Mouse (Mus musculus): ENCODE results near the gene Snapc3. TPM values are rescaled to one million over a fixed set of nuclear protein-coding genes. Genes with fewer than 3 reads are reported as not detected.
"Not testable (repeated sequence)": the region's sequence is repeated elsewhere in the genome, so short reads cannot be mapped to it uniquely, and the experiment has no call there.

Snapc3 gene
- polyA plus RNA-seq, 1 experiment from 2014 or later = 28.0 TPM

- no peaks in the 10 kb centered on the region for H3K4me1 ChIP-seq (replicated peaks)
- H3K9ac ChIP-seq = no peak overlapping the region
- 38% methylated on average over 2 of the region's 2 CpGs for WGBS
- H3K36me3 ChIP-seq = no peaks in the 10 kb centered on the region
- no peak overlapping the region for H3K4me3 ChIP-seq
- ATAC-seq (replicated peaks; ENCODE audit: insufficient number of reproducible peaks, insufficient read depth, low FRiP score, low read depth) = no peak
- H3K4me2 ChIP-seq = no peak overlapping the region
- H3K9me3 ChIP-seq (replicated peaks) = no peaks in the 10 kb centered on the region
- H3K27me3 ChIP-seq = no peaks in the 10 kb centered on the region
- no peak overlapping the region for H3K27ac ChIP-seq
These were observed 92.1 kb downstream of the Snapc3 start for GRCm38 (mm10) chr4:83509600-83509999.

- H3K4me1 ChIP-seq (replicated peaks) = no peaks in the 10 kb centered on the region
- WGBS = 57% methylated on average over 8 of the region's 8 CpGs
- H3K27me3 ChIP-seq = no peaks in the 10 kb centered on the region
- no peaks in the 10 kb centered on the region for H3K36me3 ChIP-seq
- no peak overlapping the region for H3K4me2 ChIP-seq
- H3K4me3 ChIP-seq = no peak overlapping the region
- no peak overlapping the region for H3K27ac ChIP-seq
- no peak overlapping the region for H3K9ac ChIP-seq
- ATAC-seq (replicated peaks; ENCODE audit: insufficient number of reproducible peaks, insufficient read depth, low FRiP score, low read depth) = no peak
- H3K9me3 ChIP-seq (replicated peaks) = no peaks in the 10 kb centered on the region
These were observed 93.6 kb downstream of the Snapc3 start for GRCm38 (mm10) chr4:83511083-83511482.

DNA sequence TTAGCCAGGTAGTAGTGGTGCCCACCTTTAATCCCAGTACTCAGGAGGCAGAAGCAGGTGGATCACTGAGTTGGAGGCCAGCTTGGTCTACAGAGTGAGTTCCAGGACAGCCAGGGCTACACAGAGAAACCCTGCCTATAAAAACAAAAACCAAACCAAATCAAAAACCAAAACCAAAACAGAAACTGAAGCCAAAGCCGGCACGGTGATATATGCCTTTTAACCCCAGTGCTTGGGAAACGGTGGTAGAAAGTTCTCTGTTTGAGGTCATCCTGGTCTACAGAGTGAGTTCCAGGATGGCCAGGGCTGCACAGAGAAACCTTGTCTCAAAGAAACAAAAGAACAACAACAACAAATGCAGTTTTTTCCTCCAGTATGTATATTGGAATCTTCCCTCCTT is 94.7 kb downstream of the Snapc3 start:
- Histone ChIP-seq H3K9me3 (replicated peaks) (no peaks in the 10 kb centered on the region), H3K36me3 (no peaks in the 10 kb centered on the region), H3K27me3 (no peaks in the 10 kb centered on the region), H3K4me1 (replicated peaks) (no peaks in the 10 kb centered on the region), H3K4me3 (no peak overlapping the region), H3K4me2 (no peak overlapping the region), H3K27ac (no peak overlapping the region), H3K9ac (no peak overlapping the region)
- 87% methylated on average over 3 of the region's 3 CpGs for WGBS
- ATAC-seq (replicated peaks; ENCODE audit: insufficient number of reproducible peaks, insufficient read depth, low FRiP score, low read depth) = no peak

GRCm38 (mm10) chr4:83512644-83513043 is 95.1 kb downstream of the Snapc3 start:
- H3K4me3 ChIP-seq = no peak overlapping the region
- no peaks in the 10 kb centered on the region for H3K9me3 ChIP-seq (replicated peaks)
- no peak overlapping the region for H3K9ac ChIP-seq
- ATAC-seq (replicated peaks; ENCODE audit: insufficient number of reproducible peaks, insufficient read depth, low FRiP score, low read depth) = no peak
- no peak overlapping the region for H3K4me2 ChIP-seq
- H3K4me1 ChIP-seq (replicated peaks) = no peaks in the 10 kb centered on the region
- WGBS = 44% methylated on average over 2 of the region's 2 CpGs
- no peaks in the 10 kb centered on the region for H3K36me3 ChIP-seq
- H3K27ac ChIP-seq = no peak overlapping the region
- no peaks in the 10 kb centered on the region for H3K27me3 ChIP-seq

DNA sequence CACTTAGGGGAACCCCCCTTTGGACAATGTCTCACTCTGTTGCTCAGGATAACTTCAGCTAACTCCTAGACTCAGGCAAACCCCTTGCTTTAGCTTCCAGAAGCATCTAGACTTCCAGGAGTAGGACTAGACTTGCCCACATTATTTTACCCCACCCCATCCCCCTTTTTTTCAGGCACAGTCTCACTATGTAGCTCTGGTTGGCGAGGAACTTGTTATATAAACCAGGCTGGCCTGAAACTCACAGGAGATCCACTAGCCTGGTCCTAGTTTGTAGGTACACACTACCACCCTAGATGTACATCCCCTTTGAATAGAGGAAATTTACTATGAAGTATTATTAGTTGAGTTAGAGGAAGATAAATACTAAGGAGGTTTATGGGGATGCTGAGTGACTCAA is 96.7 kb downstream of the Snapc3 start:
- Histone ChIP-seq H3K9me3 (replicated peaks) (no peaks in the 10 kb centered on the region), H3K27me3 (no peaks in the 10 kb centered on the region), H3K4me1 (replicated peaks) (no peaks in the 10 kb centered on the region), H3K4me3 (no peak overlapping the region), H3K9ac (no peak overlapping the region), H3K27ac (no peak overlapping the region), H3K36me3 (no peaks in the 10 kb centered on the region), H3K4me2 (no peak overlapping the region)
- ATAC-seq (replicated peaks; ENCODE audit: insufficient number of reproducible peaks, insufficient read depth, low FRiP score, low read depth) = no peak
- WGBS = 62% methylated on average over 1 of the region's 1 CpGs

DNA sequence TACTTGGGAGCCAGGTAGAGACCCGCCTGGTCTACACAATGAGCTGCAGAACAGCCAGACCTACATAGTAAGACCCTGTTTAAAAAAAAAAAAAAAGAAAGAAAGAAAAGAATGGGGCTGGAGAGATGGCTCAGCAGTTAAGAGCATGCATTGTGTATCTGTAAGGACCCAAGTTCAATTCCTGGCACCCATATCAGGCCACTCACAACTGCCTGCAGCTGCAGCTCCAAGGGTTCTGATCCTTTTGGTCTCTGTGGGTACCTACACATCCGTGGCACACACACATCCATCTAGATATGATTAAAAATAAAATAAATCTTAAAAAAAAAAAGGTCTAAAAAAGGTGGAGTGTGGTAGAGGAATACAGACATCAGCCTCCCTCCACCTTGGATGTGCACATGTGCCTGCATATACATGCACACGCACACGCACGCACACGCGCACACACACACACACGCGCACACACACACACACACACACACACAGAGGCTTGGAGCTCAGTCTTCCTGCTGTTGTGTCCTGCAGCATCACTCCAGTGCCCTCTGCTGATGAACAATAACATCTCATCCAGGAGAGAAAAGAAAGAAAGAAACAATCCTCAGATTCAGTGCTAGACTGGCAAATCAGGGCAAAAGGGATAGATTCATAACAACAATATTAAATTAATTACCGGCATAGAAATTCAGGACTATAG is 97.6 kb downstream of the Snapc3 start:
- Histone ChIP-seq H3K36me3 (no peaks in the 10 kb centered on the region), H3K9me3 (replicated peaks) (no peaks in the 10 kb centered on the region), H3K27me3 (no peaks in the 10 kb centered on the region), H3K4me1 (replicated peaks) (no peaks in the 10 kb centered on the region), H3K4me3 (no peak overlapping the region), H3K27ac (no peak overlapping the region), H3K4me2 (no peak overlapping the region), H3K9ac (no peak overlapping the region)
- 84% methylated on average over 10 of the region's 10 CpGs for WGBS
- ATAC-seq (replicated peaks; ENCODE audit: insufficient number of reproducible peaks, insufficient read depth, low FRiP score, low read depth) = no peak

DNA sequence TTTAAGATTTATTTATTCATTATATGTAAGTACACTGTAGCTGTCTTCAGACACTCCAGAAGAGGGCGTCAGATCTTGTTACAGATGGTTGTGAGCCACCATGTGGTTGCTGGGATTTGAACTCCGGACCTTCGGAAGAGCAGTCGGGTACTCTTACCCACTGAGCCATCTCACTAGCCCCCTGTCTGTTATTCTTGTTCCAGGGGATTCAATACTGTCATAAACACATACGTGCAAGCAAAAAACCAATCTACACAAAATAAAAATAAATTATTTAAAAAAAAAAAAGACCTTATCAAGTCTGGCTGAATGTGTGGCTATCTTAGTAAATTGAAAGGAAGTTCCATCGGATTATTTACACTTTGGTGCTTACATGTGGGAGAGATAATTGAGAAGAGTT is 98.6 kb downstream of the Snapc3 start:
- 92% methylated on average over 5 of the region's 6 CpGs for WGBS
- not testable (repeated sequence) for ATAC-seq (replicated peaks; ENCODE audit: insufficient number of reproducible peaks, insufficient read depth, low FRiP score, low read depth); H3K27me3 ChIP-seq

More for the DNA sequence above, 98.6 kb downstream of the Snapc3 start:
- H3K4me1 ChIP-seq (replicated peaks); H3K4me2 ChIP-seq; H3K27ac ChIP-seq; H3K9ac ChIP-seq; H3K9me3 ChIP-seq (replicated peaks); H3K36me3 ChIP-seq; H3K4me3 ChIP-seq: not testable (repeated sequence)

Other genes with a start within 250 kb of the Snapc3 start
- 1.8 and 2.0 TPM in 2 replicates for gene Ttc39b, start 93.5 kb upstream of the Snapc3 start, polyA plus RNA-seq (2015; fragmentation: Nextera tagmentation; extraction: Ambion mirVana)
- gene Psip1, start 68.7 kb downstream of the Snapc3 start, polyA plus RNA-seq (2015; fragmentation: Nextera tagmentation; extraction: Ambion mirVana) = 74.2 and 75.4 TPM in 2 replicates
- 3.3 and 3.6 TPM in 2 replicates for gene Ccdc171, start 107.8 kb downstream of the Snapc3 start, polyA plus RNA-seq (2015; fragmentation: Nextera tagmentation; extraction: Ambion mirVana)